Mouse (Mus musculus) CH12.LX (cell line): ENCODE results near the gene Mllt10. TPM values are rescaled to one million over a fixed set of nuclear protein-coding genes. Genes with fewer than 3 reads are reported as not detected.

Source experiments
- DNase-seq: peaks from one replicate; pipeline ENCODE4 v3.0.0-alpha.2; 2013; ENCODE audit errors: extremely low read depth
- H3K27ac ChIP-seq: 2 replicates; pipeline ENCODE4 v1.5.1; 2012; ENCODE audit warnings: low read depth, mild to moderate bottlenecking, control low read depth, moderate library complexity; ENCODE audit not compliant: insufficient read depth
- H3K27me3 ChIP-seq: replicated peaks from 2 replicates; pipeline ENCODE3; 2012; ENCODE audit warnings: inconsistent platforms
- H3K36me3 ChIP-seq, 2 experiments: replicated peaks in 1 of 2; 2 replicates each; pipeline versions ENCODE3 to v1.6.1; 2012; ENCODE audit warnings: inconsistent platforms in 1 of 2, low read length in 1 of 2, mild to moderate bottlenecking in 1 of 2, mixed read lengths in 1 of 2, moderate library complexity in 1 of 2; ENCODE audit not compliant: control insufficient read depth in 1 of 2, insufficient read depth in 1 of 2
- H3K4me1 ChIP-seq, 2 experiments: 2 replicates each; pipeline ENCODE4 v1.6.1; 2012; ENCODE audit warnings: inconsistent platforms in 1 of 2, moderate library complexity in 1 of 2; ENCODE audit not compliant: insufficient read depth in 2 of 2, control insufficient read depth in 1 of 2
- H3K4me2 ChIP-seq: 2 replicates; pipeline ENCODE4 v1.6.1; 2012; ENCODE audit warnings: low read depth, mild to moderate bottlenecking, control low read depth; ENCODE audit not compliant: poor library complexity, insufficient read depth, severe bottlenecking
- H3K4me3 ChIP-seq, 3 experiments: fragments of 150-350 bp in 1 of 3; sonication (generic) in 1 of 3; replicated peaks in 1 of 3; 2 replicates each; pipeline versions ENCODE3 to v1.5.1; 2011 to 2012; ENCODE audit warnings: low read depth in 2 of 3, low read length in 2 of 3, mild to moderate bottlenecking in 2 of 3, moderate library complexity in 2 of 3, control low read depth in 1 of 3, improper control_type of control experiment in 1 of 3, inconsistent platforms in 1 of 3, mixed read lengths in 1 of 3; ENCODE audit not compliant: poor library complexity in 1 of 3
- H3K79me2 ChIP-seq: replicated peaks from 2 replicates; pipeline ENCODE4 v1.6.1; 2012; ENCODE audit warnings: mild to moderate bottlenecking, moderate library complexity; ENCODE audit not compliant: control insufficient read depth, poor library complexity, insufficient read depth, severe bottlenecking; ENCODE audit errors: extremely low read depth
- H3K9ac ChIP-seq: 2 replicates; pipeline ENCODE4 v1.6.1; 2012; ENCODE audit warnings: low read depth, mild to moderate bottlenecking, control low read depth, moderate library complexity; ENCODE audit not compliant: insufficient read depth
- H3K9me3 ChIP-seq: replicated peaks from 2 replicates; pipeline ENCODE3; 2012; ENCODE audit warnings: low read length, inconsistent platforms, mixed read lengths
- CHD1 ChIP-seq: IDR thresholded peaks from 2 replicates; pipeline ENCODE4 v1.6.1; 2012; ENCODE audit warnings: low read depth, low read length, improper control_type of control experiment, inconsistent platforms
- CHD2 ChIP-seq: IDR thresholded peaks from 2 replicates; pipeline ENCODE4 v1.6.1; 2011; ENCODE audit warnings: low read length, improper control_type of control experiment
- CTCF ChIP-seq, 2 experiments: IDR thresholded peaks in 1 of 2; conservative IDR thresholded peaks in 1 of 2; 2 replicates each; pipeline ENCODE4 v1.5.1; 2011 to 2012; ENCODE audit warnings: low read depth in 2 of 2, low read length in 2 of 2, improper control_type of control experiment in 1 of 2, inconsistent platforms in 1 of 2, mild to moderate bottlenecking in 1 of 2, moderate library complexity in 1 of 2
- E2F4 ChIP-seq: IDR thresholded peaks from 2 replicates; pipeline ENCODE4 v1.6.1; 2011; ENCODE audit warnings: low read depth, low read length, improper control_type of control experiment; ENCODE audit not compliant: insufficient replicate concordance
- EP300 ChIP-seq: IDR thresholded peaks from 2 replicates; pipeline ENCODE4 v1.6.1; 2011; ENCODE audit warnings: low read length, improper control_type of control experiment
- ETS1 ChIP-seq: conservative IDR thresholded peaks from 2 replicates; pipeline ENCODE4 v1.6.1; 2012; ENCODE audit warnings: low read depth, mild to moderate bottlenecking, inconsistent platforms, low read length, improper control_type of control experiment, moderate library complexity
- GABPA ChIP-seq: IDR thresholded peaks from 2 replicates; pipeline ENCODE4 v1.6.1; 2012; ENCODE audit warnings: low read depth, low read length, improper control_type of control experiment, inconsistent platforms; ENCODE audit not compliant: insufficient replicate concordance
- IRF4 ChIP-seq: IDR thresholded peaks from 2 replicates; pipeline ENCODE4 v1.6.1; 2014; ENCODE audit warnings: low read depth, mild to moderate bottlenecking, inconsistent platforms, low read length, improper control_type of control experiment
- JUN ChIP-seq: IDR thresholded peaks from 2 replicates; pipeline ENCODE4 v1.6.1; 2011; ENCODE audit warnings: low read depth, mild to moderate bottlenecking, low read length, improper control_type of control experiment, moderate library complexity; ENCODE audit not compliant: insufficient read depth
- KAT2A ChIP-seq: IDR thresholded peaks from 2 replicates; pipeline ENCODE4 v1.6.1; 2012; ENCODE audit warnings: low read length, improper control_type of control experiment, inconsistent platforms; ENCODE audit not compliant: insufficient replicate concordance
- MEF2A ChIP-seq: IDR thresholded peaks from 2 replicates; pipeline ENCODE4 v1.6.1; 2014; ENCODE audit warnings: low read depth, mild to moderate bottlenecking, inconsistent platforms, low read length, improper control_type of control experiment, borderline replicate concordance
- MYC ChIP-seq: IDR thresholded peaks from 2 replicates; pipeline ENCODE4 v1.6.1; 2011; ENCODE audit warnings: low read depth, mild to moderate bottlenecking, improper control_type of control experiment, low read length
- NELFE ChIP-seq: IDR thresholded peaks from 2 replicates; pipeline ENCODE4 v1.6.1; 2011; ENCODE audit warnings: low read depth, low read length, improper control_type of control experiment
- NRF1 ChIP-seq: IDR thresholded peaks from 2 replicates; pipeline ENCODE4 v1.6.1; 2014; ENCODE audit warnings: low read depth, mild to moderate bottlenecking, inconsistent platforms, low read length, improper control_type of control experiment, moderate library complexity
- POLR2AphosphoS2 ChIP-seq: IDR thresholded peaks from 2 replicates; pipeline ENCODE4 v1.6.1; 2011; ENCODE audit warnings: low read depth, low read length, improper control_type of control experiment
- RCOR1 ChIP-seq: conservative IDR thresholded peaks from 2 replicates; pipeline ENCODE4 v1.6.1; 2012; ENCODE audit warnings: low read depth, mild to moderate bottlenecking, inconsistent platforms, low read length, improper control_type of control experiment
- SMC3 ChIP-seq: IDR thresholded peaks from 2 replicates; pipeline ENCODE4 v1.6.1; 2011; ENCODE audit warnings: low read depth, low read length, improper control_type of control experiment
- UBTF ChIP-seq: IDR thresholded peaks from 2 replicates; pipeline ENCODE4 v1.6.1; 2012; ENCODE audit warnings: low read depth, mild to moderate bottlenecking, inconsistent platforms, low read length, improper control_type of control experiment, moderate library complexity
- ZC3H11A ChIP-seq: IDR thresholded peaks from 2 replicates; pipeline ENCODE4 v1.6.1; 2012; ENCODE audit warnings: low read depth, mild to moderate bottlenecking, inconsistent platforms, low read length, improper control_type of control experiment
- ZKSCAN1 ChIP-seq: IDR thresholded peaks from 2 replicates; pipeline ENCODE4 v1.6.1; 2012; ENCODE audit warnings: low read depth, inconsistent platforms, low read length, improper control_type of control experiment, borderline replicate concordance
- ZMIZ1 ChIP-seq: IDR thresholded peaks from 2 replicates; pipeline ENCODE4 v1.6.1; 2012; ENCODE audit warnings: low read depth, mild to moderate bottlenecking, inconsistent platforms, low read length, improper control_type of control experiment
- ZNF384 ChIP-seq: IDR thresholded peaks from 2 replicates; pipeline ENCODE4 v1.6.1; 2012; ENCODE audit warnings: low read depth, low read length, improper control_type of control experiment, inconsistent platforms
- dilution Hi-C: fragments of 300-500 bp; cut with MboI; formaldehyde crosslinking; loops from 2 replicates; pipeline ENCODE4 v1.14.3; 2020; ENCODE audit warnings: low sequenced_read_pairs; ENCODE audit not compliant: extremely low pct_unique_long_range_greater_than_20kb, extremely low pct_ligation_motif_present
- in situ Hi-C: fragments of 300-500 bp; cut with MboI; formaldehyde crosslinking; loops from 3 replicates; pipeline ENCODE4 v1.14.3; 2019; ENCODE audit warnings: low sequenced_read_pairs, low pct_ligation_motif_present, low pct_unique_long_range_greater_than_20kb, mixed read lengths
- polyA plus RNA-seq: library from polyadenylated mRNA; unstranded; fragments of >175 nt; gene quantifications from 2 replicates; pipeline ENCODE4 v1.2.1, GENCODE M21; 2012; ENCODE audit warnings: low read depth; ENCODE audit not compliant: insufficient read length
- total RNA-seq, 2 experiments: library from RNA; depleted of rRNA; stranded (reverse); fragments of 300-350 nt in 1 of 2; fragments of >200 nt in 1 of 2; gene quantifications; 2 replicates each; pipeline ENCODE4 v1.2.3; 2012 to 2014

Mllt10 gene
- total and polyA plus RNA-seq, 3 experiments = 22.0 to 39.2 (median 27.2) TPM

DNA sequence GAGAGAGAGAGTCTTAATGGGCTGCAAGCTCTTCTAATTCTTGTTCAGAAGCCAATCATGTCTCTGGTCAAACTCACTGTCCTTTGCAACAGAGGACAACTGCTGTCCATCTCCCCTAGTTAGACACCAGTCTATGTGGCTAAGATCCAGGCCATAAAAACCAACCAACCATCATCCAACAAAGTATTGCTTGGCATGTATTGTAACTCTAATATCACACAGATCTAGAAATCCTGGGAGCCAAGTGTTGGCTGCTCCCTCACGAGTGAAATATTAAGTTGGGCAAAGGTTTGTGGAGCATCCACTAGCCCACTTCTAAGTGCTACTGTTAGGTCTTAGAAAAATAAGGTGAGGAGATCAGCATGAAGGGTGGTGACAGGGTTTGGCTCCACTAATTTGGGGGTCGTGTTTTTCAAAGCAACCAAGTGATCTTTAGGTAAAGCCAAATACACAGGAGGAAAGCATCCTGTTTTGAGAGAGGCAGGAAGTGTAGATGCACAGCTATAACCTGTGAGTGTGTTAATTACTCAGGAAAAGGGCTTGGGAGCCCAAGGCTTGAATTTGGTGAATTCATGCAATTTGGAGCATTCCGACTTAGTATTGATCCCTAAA lies 16.8 kb upstream of the Mllt10 start:
- Histone ChIP-seq H3K9me3 (no peaks in the 10 kb centered on the region), H3K27ac (no peak overlapping the region), H3K9ac (no peak overlapping the region), H3K79me2 (no peaks in the 10 kb centered on the region), H3K27me3 (peaks cover 10% of the 10 kb centered on the region), H3K4me1 (peaks cover 0 to 12% of the 10 kb centered on the region in 2 experiments; a peak in 2 of 4 replicates), H3K4me3 (no peak overlapping the region), H3K36me3 (no peaks in the 10 kb centered on the region), H3K4me2 (no peak overlapping the region)
- TF ChIP-seq MEF2A = no peak
- no peak for TF ChIP-seq ZC3H11A
- no peak for TF ChIP-seq NELFE
- no peak for TF ChIP-seq ZNF384
- TF ChIP-seq GABPA = no peak
- no peak for TF ChIP-seq KAT2A
- no peak for TF ChIP-seq RCOR1
- TF ChIP-seq IRF4 = no peak
- no peak for TF ChIP-seq MYC
- no peak for TF ChIP-seq ZMIZ1
- no peak for TF ChIP-seq SMC3
- no peak for TF ChIP-seq NRF1
- TF ChIP-seq JUN = no peak
- no peak for TF ChIP-seq CTCF (conservative IDR thresholded peaks at IDR 0.05 in 1 of 2, IDR thresholded peaks at IDR 0.05 in 1 of 2; ENCODE audit: low read depth in 2 of 2, low read length in 2 of 2)
- TF ChIP-seq EP300 = no peak
- TF ChIP-seq UBTF = no peak
- dilution Hi-C loops (no loop called here), in situ Hi-C loops (loop anchor here (10.0 to 25.0 kb wide), 3 partner anchors 147 to 649 kb away; partner anchors contain the start of genes Bmi1 and Spag6)
- DNase-seq = no peak

DNA sequence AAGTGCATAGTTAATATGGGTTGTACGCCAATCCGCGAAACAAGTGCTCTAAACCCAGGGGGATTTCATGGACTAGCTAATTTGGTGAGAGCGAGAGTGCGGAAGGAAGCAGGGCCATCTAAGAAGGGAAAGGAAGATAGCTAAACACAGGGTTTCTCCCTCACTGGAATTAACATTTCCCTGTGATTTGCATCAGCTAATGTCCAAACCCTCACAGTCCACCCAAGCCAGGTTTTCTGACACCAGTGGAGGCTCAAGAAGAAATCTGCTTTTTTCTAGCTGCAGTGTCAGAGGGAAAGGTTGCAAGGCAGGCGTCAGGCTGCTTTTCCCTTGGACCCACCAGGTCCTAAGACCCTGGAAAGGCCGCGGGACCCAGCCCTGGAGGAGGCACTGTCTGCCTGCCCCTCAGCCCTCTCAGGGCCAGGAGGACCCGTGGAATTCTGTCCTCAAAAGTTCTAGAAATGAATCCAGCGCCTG lies 16.1 kb upstream of the Mllt10 start:
- Histone ChIP-seq H3K9ac (no peak overlapping the region), H3K79me2 (no peaks in the 10 kb centered on the region), H3K4me1 (peaks cover 0 to 16% of the 10 kb centered on the region in 2 experiments; a peak in 2 of 4 replicates), H3K4me3 (no peak overlapping the region), H3K4me2 (no peak overlapping the region), H3K9me3 (no peaks in the 10 kb centered on the region), H3K27me3 (peaks cover 10% of the 10 kb centered on the region), H3K27ac (no peak overlapping the region), H3K36me3 (no peaks in the 10 kb centered on the region)
- dilution Hi-C loops (no loop called here), in situ Hi-C loops (loop anchor here (10.0 to 25.0 kb wide), 3 partner anchors 146 to 648 kb away; partner anchors contain the start of genes Bmi1 and Spag6)
- no peak for DNase-seq
- TF ChIP-seq GABPA (no peak), MEF2A (no peak), CHD2 (no peak), ZNF384 (no peak), ETS1 (no peak), CHD1 (no peak), IRF4 (no peak), NELFE (no peak), E2F4 (no peak), JUN (no peak), POLR2AphosphoS2 (no peak), ZKSCAN1 (no peak), ZMIZ1 (no peak)
